Mouse (Mus musculus): ENCODE measurements around the gene Cwc25.

- TF ChIP-seq CEBPB (IDR thresholded peaks at IDR 0.05; ENCODE audit: low read depth): no peak
- no peak for TF ChIP-seq CTCF (IDR thresholded peaks at IDR 0.05; ENCODE audit: control insufficient read depth, insufficient read depth, insufficient read length)
- TF ChIP-seq MAX (IDR thresholded peaks at IDR 0.05): no peak
- no peak for TF ChIP-seq MYOD1 (IDR thresholded peaks at IDR 0.05; ENCODE audit: control insufficient read depth, insufficient read length, low read depth)
- no peak for TF ChIP-seq MYOG (IDR thresholded peaks at IDR 0.05; ENCODE audit: control insufficient read depth, extremely low read depth, insufficient read length)
- TF ChIP-seq USF1 (IDR thresholded peaks at IDR 0.05; ENCODE audit: low read depth): no peak
Observed at GRCm38 (mm10) chr11:97745331-97745721, 21.0 kb downstream of the Cwc25 start.

All from C2C12 (cell line).